Mouse (Mus musculus) CH12.LX (cell line): ENCODE data around the gene Arl6ip5. TPM values are rescaled to one million over a fixed set of nuclear protein-coding genes. Genes with fewer than 3 reads are reported as not detected.

Source experiments
- DNase-seq: peaks from one replicate; pipeline ENCODE4 v3.0.0-alpha.2; 2013; ENCODE audit errors: extremely low read depth
- H3K27ac ChIP-seq: 2 replicates; pipeline ENCODE4 v1.5.1; 2012; ENCODE audit warnings: low read depth, mild to moderate bottlenecking, control low read depth, moderate library complexity; ENCODE audit not compliant: insufficient read depth
- H3K27me3 ChIP-seq: replicated peaks from 2 replicates; pipeline ENCODE3; 2012; ENCODE audit warnings: inconsistent platforms
- H3K36me3 ChIP-seq, 2 experiments: replicated peaks in 1 of 2; 2 replicates each; pipeline versions ENCODE3 to v1.6.1; 2012; ENCODE audit warnings: inconsistent platforms in 1 of 2, low read length in 1 of 2, mild to moderate bottlenecking in 1 of 2, mixed read lengths in 1 of 2, moderate library complexity in 1 of 2; ENCODE audit not compliant: control insufficient read depth in 1 of 2, insufficient read depth in 1 of 2
- H3K4me1 ChIP-seq, 2 experiments: 2 replicates each; pipeline ENCODE4 v1.6.1; 2012; ENCODE audit warnings: inconsistent platforms in 1 of 2, moderate library complexity in 1 of 2; ENCODE audit not compliant: insufficient read depth in 2 of 2, control insufficient read depth in 1 of 2
- H3K4me2 ChIP-seq: 2 replicates; pipeline ENCODE4 v1.6.1; 2012; ENCODE audit warnings: low read depth, mild to moderate bottlenecking, control low read depth; ENCODE audit not compliant: poor library complexity, insufficient read depth, severe bottlenecking
- H3K4me3 ChIP-seq, 3 experiments: fragments of 150-350 bp in 1 of 3; sonication (generic) in 1 of 3; replicated peaks in 1 of 3; 2 replicates each; pipeline versions ENCODE3 to v1.5.1; 2011 to 2012; ENCODE audit warnings: low read depth in 2 of 3, low read length in 2 of 3, mild to moderate bottlenecking in 2 of 3, moderate library complexity in 2 of 3, control low read depth in 1 of 3, improper control_type of control experiment in 1 of 3, inconsistent platforms in 1 of 3, mixed read lengths in 1 of 3; ENCODE audit not compliant: poor library complexity in 1 of 3
- H3K79me2 ChIP-seq: replicated peaks from 2 replicates; pipeline ENCODE4 v1.6.1; 2012; ENCODE audit warnings: mild to moderate bottlenecking, moderate library complexity; ENCODE audit not compliant: control insufficient read depth, poor library complexity, insufficient read depth, severe bottlenecking; ENCODE audit errors: extremely low read depth
- H3K9ac ChIP-seq: 2 replicates; pipeline ENCODE4 v1.6.1; 2012; ENCODE audit warnings: low read depth, mild to moderate bottlenecking, control low read depth, moderate library complexity; ENCODE audit not compliant: insufficient read depth
- H3K9me3 ChIP-seq: replicated peaks from 2 replicates; pipeline ENCODE3; 2012; ENCODE audit warnings: low read length, inconsistent platforms, mixed read lengths
- BHLHE40 ChIP-seq: IDR thresholded peaks from 2 replicates; pipeline ENCODE4 v1.6.1; 2011; ENCODE audit warnings: mild to moderate bottlenecking, low read depth, low read length, improper control_type of control experiment
- CTCF ChIP-seq, 2 experiments: IDR thresholded peaks in 1 of 2; conservative IDR thresholded peaks in 1 of 2; 2 replicates each; pipeline ENCODE4 v1.5.1; 2011 to 2012; ENCODE audit warnings: low read depth in 2 of 2, low read length in 2 of 2, improper control_type of control experiment in 1 of 2, inconsistent platforms in 1 of 2, mild to moderate bottlenecking in 1 of 2, moderate library complexity in 1 of 2
- GABPA ChIP-seq: IDR thresholded peaks from 2 replicates; pipeline ENCODE4 v1.6.1; 2012; ENCODE audit warnings: low read depth, low read length, improper control_type of control experiment, inconsistent platforms; ENCODE audit not compliant: insufficient replicate concordance
- HCFC1 ChIP-seq: IDR thresholded peaks from 2 replicates; pipeline ENCODE4 v1.6.1; 2012; ENCODE audit warnings: low read depth, mild to moderate bottlenecking, inconsistent platforms, low read length, improper control_type of control experiment
- JUND ChIP-seq: conservative IDR thresholded peaks from 2 replicates; pipeline ENCODE4 v1.6.1; 2011; ENCODE audit warnings: low read depth, low read length, improper control_type of control experiment
- MAFK ChIP-seq: IDR thresholded peaks from 2 replicates; pipeline ENCODE4 v1.6.1; 2011; ENCODE audit warnings: low read length, improper control_type of control experiment; ENCODE audit not compliant: insufficient replicate concordance
- MEF2A ChIP-seq: IDR thresholded peaks from 2 replicates; pipeline ENCODE4 v1.6.1; 2014; ENCODE audit warnings: low read depth, mild to moderate bottlenecking, inconsistent platforms, low read length, improper control_type of control experiment, borderline replicate concordance
- MXI1 ChIP-seq: IDR thresholded peaks from 2 replicates; pipeline ENCODE4 v1.6.1; 2011; ENCODE audit warnings: mild to moderate bottlenecking, low read depth, low read length, improper control_type of control experiment
- NELFE ChIP-seq: IDR thresholded peaks from 2 replicates; pipeline ENCODE4 v1.6.1; 2011; ENCODE audit warnings: low read depth, low read length, improper control_type of control experiment
- PAX5 ChIP-seq: IDR thresholded peaks from 2 replicates; pipeline ENCODE4 v1.6.1; 2012; ENCODE audit warnings: low read length, inconsistent platforms, mixed read lengths
- RAD21 ChIP-seq: IDR thresholded peaks from 2 replicates; pipeline ENCODE4 v1.6.1; 2011; ENCODE audit warnings: low read depth, mild to moderate bottlenecking, low read length, improper control_type of control experiment, moderate library complexity
- SIN3A ChIP-seq: IDR thresholded peaks from 2 replicates; pipeline ENCODE4 v1.6.1; 2012; ENCODE audit warnings: low read length, improper control_type of control experiment, inconsistent platforms
- SMC3 ChIP-seq: IDR thresholded peaks from 2 replicates; pipeline ENCODE4 v1.6.1; 2011; ENCODE audit warnings: low read depth, low read length, improper control_type of control experiment
- TCF12 ChIP-seq: IDR thresholded peaks from 2 replicates; pipeline ENCODE4 v1.6.1; 2014; ENCODE audit warnings: low read depth, mild to moderate bottlenecking, inconsistent platforms, low read length, improper control_type of control experiment
- USF2 ChIP-seq: conservative IDR thresholded peaks from 2 replicates; pipeline ENCODE4 v1.6.1; 2011; ENCODE audit warnings: low read depth, low read length, improper control_type of control experiment
- ZC3H11A ChIP-seq: IDR thresholded peaks from 2 replicates; pipeline ENCODE4 v1.6.1; 2012; ENCODE audit warnings: low read depth, mild to moderate bottlenecking, inconsistent platforms, low read length, improper control_type of control experiment
- ZKSCAN1 ChIP-seq: IDR thresholded peaks from 2 replicates; pipeline ENCODE4 v1.6.1; 2012; ENCODE audit warnings: low read depth, inconsistent platforms, low read length, improper control_type of control experiment, borderline replicate concordance
- ZMIZ1 ChIP-seq: IDR thresholded peaks from 2 replicates; pipeline ENCODE4 v1.6.1; 2012; ENCODE audit warnings: low read depth, mild to moderate bottlenecking, inconsistent platforms, low read length, improper control_type of control experiment
- ZNF384 ChIP-seq: IDR thresholded peaks from 2 replicates; pipeline ENCODE4 v1.6.1; 2012; ENCODE audit warnings: low read depth, low read length, improper control_type of control experiment, inconsistent platforms
- dilution Hi-C: fragments of 300-500 bp; cut with MboI; formaldehyde crosslinking; loops from 2 replicates; pipeline ENCODE4 v1.14.3; 2020; ENCODE audit warnings: low sequenced_read_pairs; ENCODE audit not compliant: extremely low pct_unique_long_range_greater_than_20kb, extremely low pct_ligation_motif_present
- in situ Hi-C: fragments of 300-500 bp; cut with MboI; formaldehyde crosslinking; loops from 3 replicates; pipeline ENCODE4 v1.14.3; 2019; ENCODE audit warnings: low sequenced_read_pairs, low pct_ligation_motif_present, low pct_unique_long_range_greater_than_20kb, mixed read lengths
- polyA plus RNA-seq: library from polyadenylated mRNA; unstranded; fragments of >175 nt; gene quantifications from 2 replicates; pipeline ENCODE4 v1.2.1, GENCODE M21; 2012; ENCODE audit warnings: low read depth; ENCODE audit not compliant: insufficient read length
- total RNA-seq, 2 experiments: library from RNA; depleted of rRNA; stranded (reverse); fragments of 300-350 nt in 1 of 2; fragments of >200 nt in 1 of 2; gene quantifications; 2 replicates each; pipeline ENCODE4 v1.2.3; 2012 to 2014

Gene Arl6ip5
- total and polyA plus RNA-seq, 3 experiments = 43.6 to 135 (median 118) TPM

- Histone ChIP-seq H3K27ac (no peak overlapping the region), H3K4me3 (no peak overlapping the region), H3K4me2 (no peak overlapping the region), H3K9ac (no peak overlapping the region), H3K9me3 (no peaks in the 10 kb centered on the region), H3K4me1 (no peaks in the 10 kb centered on the region), H3K79me2 (no peaks in the 10 kb centered on the region), H3K36me3 (no peaks in the 10 kb centered on the region), H3K27me3 (no peaks in the 10 kb centered on the region)
- in situ Hi-C loops (loop anchor here (25.0 kb wide), 1 partner anchor 472 kb away; no protein-coding TSS in a partner anchor), dilution Hi-C loops (no loop called here)
- TF ChIP-seq JUND (no peak), NELFE (no peak), SIN3A (no peak), MXI1 (no peak), ZMIZ1 (no peak), PAX5 (no peak)
- no peak for DNase-seq
These were observed 54.8 kb downstream of the Arl6ip5 start for GRCm38 (mm10) chr6:97265240-97265639.

GRCm38 (mm10) chr6:97265705-97266104 lies 55.2 kb downstream of the Arl6ip5 start:
- DNase-seq = no peak
- H3K4me2 ChIP-seq = no peak overlapping the region
- dilution Hi-C loops = no loop called here

GRCm38 (mm10) chr6:97266661-97267060 lies 56.2 kb downstream of the Arl6ip5 start:
- Histone ChIP-seq H3K9ac (no peak overlapping the region), H3K4me1 (no peaks in the 10 kb centered on the region), H3K36me3 (no peaks in the 10 kb centered on the region), H3K79me2 (no peaks in the 10 kb centered on the region), H3K4me3 (no peak overlapping the region), H3K4me2 (no peak overlapping the region), H3K9me3 (no peaks in the 10 kb centered on the region), H3K27me3 (no peaks in the 10 kb centered on the region), H3K27ac (no peak overlapping the region)
- no peak for TF ChIP-seq ZMIZ1
- no peak for TF ChIP-seq PAX5
- no peak for TF ChIP-seq TCF12
- no peak for TF ChIP-seq ZNF384
- TF ChIP-seq GABPA = no peak
- TF ChIP-seq MXI1 = no peak
- TF ChIP-seq USF2 = no peak
- no peak for TF ChIP-seq HCFC1
- TF ChIP-seq NELFE = no peak
- TF ChIP-seq SMC3 = no peak
- TF ChIP-seq MAFK = no peak
- in situ Hi-C loops (loop anchor here (25.0 kb wide), 1 partner anchor 471 kb away; no protein-coding TSS in a partner anchor), dilution Hi-C loops (no loop called here)
- no peak for DNase-seq

More at GRCm38 (mm10) chr6:97265705-97266104, 55.2 kb downstream of the Arl6ip5 start:
- Histone ChIP-seq H3K9me3 (no peaks in the 10 kb centered on the region), H3K36me3 (no peaks in the 10 kb centered on the region), H3K79me2 (no peaks in the 10 kb centered on the region), H3K4me1 (no peaks in the 10 kb centered on the region), H3K27ac (no peak overlapping the region), H3K4me3 (no peak overlapping the region), H3K27me3 (no peaks in the 10 kb centered on the region), H3K9ac (no peak overlapping the region)
- in situ Hi-C loops = loop anchor here (25.0 kb wide), 1 partner anchor 472 kb away; no protein-coding TSS in a partner anchor
- TF ChIP-seq GABPA = no peak
- TF ChIP-seq ZKSCAN1 = no peak
- TF ChIP-seq CTCF (conservative IDR thresholded peaks at IDR 0.05 in 1 of 2, IDR thresholded peaks at IDR 0.05 in 1 of 2; ENCODE audit: low read depth in 2 of 2, low read length in 2 of 2) = no peak
- no peak for TF ChIP-seq PAX5
- TF ChIP-seq MEF2A = no peak
- TF ChIP-seq ZNF384 = no peak
- TF ChIP-seq ZC3H11A = no peak
- no peak for TF ChIP-seq BHLHE40
- no peak for TF ChIP-seq MXI1
- TF ChIP-seq MAFK = no peak
- TF ChIP-seq RAD21 = no peak
